Mouse (Mus musculus): Measurements from ENCODE around the gene Carmil2.

GRCm38 (mm10) chr8:105702001-105702401 is 15.9 kb downstream of the Carmil2 start:
- no peak for TF ChIP-seq CTCF (IDR thresholded peaks at IDR 0.05)
- no peak for TF ChIP-seq POLR2A (IDR thresholded peaks at IDR 0.05; ENCODE audit: insufficient read depth, low read depth, low read length)
- no peak for TF ChIP-seq EP300 (IDR thresholded peaks at IDR 0.05; ENCODE audit: insufficient read depth, low read depth, low read length)

Measured in heart, adult 2 months (tissue).